Mouse (Mus musculus) splenic B cell, adult 2 months (primary cell): ENCODE results near the gene Gm20388.
"Not testable (repeated sequence)": the region's sequence is repeated elsewhere in the genome, so short reads cannot be mapped to it uniquely, and the experiment has no call there.

Experiments
- DNase-seq: peaks from one replicate; pipeline ENCODE4 v3.0.0-alpha.2; 2011; ENCODE audit warnings: low read depth, low spot score
- H3K27me3 ChIP-seq: 2 replicates; pipeline ENCODE4 v1.6.1; 2012; ENCODE audit warnings: mild to moderate bottlenecking, low read length, moderate library complexity, mixed read lengths; ENCODE audit not compliant: control insufficient read depth, poor library complexity, insufficient read depth, severe bottlenecking
- H3K36me3 ChIP-seq: 2 replicates; pipeline ENCODE4 v1.6.1; 2012; ENCODE audit warnings: mild to moderate bottlenecking, low read length, moderate library complexity, mixed read lengths; ENCODE audit not compliant: control insufficient read depth, poor library complexity, insufficient read depth, severe bottlenecking

The Gm20388 gene

DNA sequence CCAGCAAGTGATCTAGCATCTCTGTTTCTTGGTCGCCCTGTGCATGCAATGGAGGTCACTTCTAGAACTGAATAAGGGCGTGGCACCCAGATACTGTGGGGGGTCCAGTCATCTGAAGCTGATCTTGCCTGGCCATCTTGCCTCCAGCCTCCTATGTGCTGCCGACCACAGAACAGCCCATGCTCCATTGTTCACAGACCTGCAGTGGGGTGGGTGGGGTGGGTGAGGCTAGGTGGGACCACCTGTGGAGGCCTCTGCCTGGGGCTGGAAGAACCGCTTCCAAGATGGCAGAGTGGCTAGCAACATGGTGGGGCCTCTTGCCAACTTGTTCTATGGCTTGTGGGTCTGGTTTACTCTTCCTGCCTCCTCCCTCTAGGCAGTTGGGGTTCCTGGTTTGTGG, 423.0 kb downstream of the Gm20388 start:
- no peaks in the 10 kb centered on the region for H3K27me3 ChIP-seq
- no peak for DNase-seq
- H3K36me3 ChIP-seq, result no peaks in the 10 kb centered on the region

DNA sequence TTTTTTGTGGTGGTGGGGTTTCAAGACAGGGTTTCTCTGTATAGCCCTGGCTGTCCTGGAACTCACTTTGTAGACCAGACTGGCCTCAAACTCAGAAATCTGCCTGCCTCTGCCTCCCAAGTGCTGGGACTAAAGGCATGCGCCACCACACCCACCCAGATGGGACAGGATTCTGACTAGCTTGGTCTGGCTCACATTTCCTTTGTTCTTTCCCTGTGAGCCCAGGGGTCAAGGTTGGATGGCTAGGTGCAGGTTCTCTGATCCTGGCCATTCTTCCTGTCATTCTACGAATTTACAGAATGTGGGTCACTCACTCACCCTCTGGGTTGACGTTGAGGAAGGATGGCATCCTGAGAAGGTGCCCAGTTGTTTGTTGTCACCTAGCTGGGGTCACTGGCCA, 423.6 kb downstream of the Gm20388 start:
- not testable (repeated sequence) for DNase-seq

GRCm38 (mm10) chr8:120334878-120335261, 424.2 kb downstream of the Gm20388 start:
- Histone ChIP-seq H3K27me3 (no peaks in the 10 kb centered on the region), H3K36me3 (no peaks in the 10 kb centered on the region)
- DNase-seq, result no peak

More for the DNA sequence above, 423.6 kb downstream of the Gm20388 start:
- not testable (repeated sequence) for H3K36me3 ChIP-seq, H3K27me3 ChIP-seq

DNA sequence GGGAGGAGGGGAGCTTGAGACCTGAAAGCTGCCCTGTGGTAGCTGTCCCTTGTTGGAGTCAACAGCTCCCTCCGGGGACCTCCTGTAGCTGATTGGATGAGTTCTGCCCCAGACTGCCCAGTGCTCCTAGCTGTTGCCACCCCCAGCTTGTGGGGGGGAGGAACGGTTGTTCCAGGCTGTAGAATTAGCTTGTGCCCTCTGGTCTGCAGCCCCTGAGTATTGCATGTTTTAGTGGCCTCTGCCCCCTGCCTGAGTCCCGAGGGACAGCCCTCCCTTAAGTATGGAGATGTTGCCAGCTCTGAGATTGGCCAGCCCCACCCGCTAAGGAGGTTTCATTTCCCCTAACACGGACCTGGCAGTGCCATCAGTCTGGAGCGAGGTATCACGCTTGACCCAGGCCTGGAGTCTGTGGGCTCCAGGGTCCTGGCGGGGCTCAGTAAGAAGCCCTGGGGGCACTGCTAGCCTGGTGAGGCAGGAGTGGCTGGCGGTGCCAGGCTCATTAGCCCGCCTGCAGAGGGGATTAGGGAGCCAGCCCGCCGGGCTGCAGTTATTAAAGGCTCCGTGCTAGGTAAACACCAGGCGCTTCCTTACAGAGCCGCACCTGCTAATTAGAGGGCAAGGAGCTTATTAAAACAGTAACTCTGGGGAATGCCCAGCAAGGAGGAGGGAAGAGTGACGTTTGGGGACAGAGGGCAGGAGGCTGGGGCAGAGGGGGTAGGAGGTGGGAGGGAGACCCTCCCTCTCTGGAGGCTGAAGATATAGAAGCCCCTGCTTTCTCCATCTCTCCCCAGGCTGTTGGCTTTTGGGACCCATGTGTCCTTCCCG, 424.8 kb downstream of the Gm20388 start:
- peak; percentile 79 for DNase-seq
- no peaks in the 10 kb centered on the region for H3K27me3 ChIP-seq

DNA sequence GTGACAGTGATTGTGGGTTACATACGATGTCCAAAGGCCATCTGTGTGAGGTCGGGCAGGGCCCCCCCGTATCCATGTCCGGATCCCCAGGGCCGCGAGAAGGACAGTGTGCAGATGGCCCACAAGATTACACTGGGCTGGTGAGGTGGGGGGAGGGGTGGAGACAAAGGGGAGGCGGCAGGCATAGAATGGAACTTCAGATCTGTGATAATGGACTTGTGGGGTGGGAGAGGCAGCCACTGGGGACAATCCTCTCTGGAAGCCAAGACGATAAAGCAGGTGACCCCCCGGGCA, 425.4 kb downstream of the Gm20388 start:
- no peak for DNase-seq

More for the DNA sequence above, 424.8 kb downstream of the Gm20388 start:
- H3K36me3 ChIP-seq, result no peaks in the 10 kb centered on the region

GRCm38 (mm10) chr8:120336909-120337555, 426.4 kb downstream of the Gm20388 start:
- no peaks in the 10 kb centered on the region for H3K27me3 ChIP-seq
- no peaks in the 10 kb centered on the region for H3K36me3 ChIP-seq
- no peak for DNase-seq

More for the DNA sequence above, 425.4 kb downstream of the Gm20388 start:
- no peaks in the 10 kb centered on the region for H3K36me3 ChIP-seq
- no peaks in the 10 kb centered on the region for H3K27me3 ChIP-seq

GRCm38 (mm10) chr8:120337627-120338026, 427.0 kb downstream of the Gm20388 start:
- DNase-seq, result no peak
- Histone ChIP-seq H3K36me3 (no peaks in the 10 kb centered on the region), H3K27me3 (no peaks in the 10 kb centered on the region)

DNA sequence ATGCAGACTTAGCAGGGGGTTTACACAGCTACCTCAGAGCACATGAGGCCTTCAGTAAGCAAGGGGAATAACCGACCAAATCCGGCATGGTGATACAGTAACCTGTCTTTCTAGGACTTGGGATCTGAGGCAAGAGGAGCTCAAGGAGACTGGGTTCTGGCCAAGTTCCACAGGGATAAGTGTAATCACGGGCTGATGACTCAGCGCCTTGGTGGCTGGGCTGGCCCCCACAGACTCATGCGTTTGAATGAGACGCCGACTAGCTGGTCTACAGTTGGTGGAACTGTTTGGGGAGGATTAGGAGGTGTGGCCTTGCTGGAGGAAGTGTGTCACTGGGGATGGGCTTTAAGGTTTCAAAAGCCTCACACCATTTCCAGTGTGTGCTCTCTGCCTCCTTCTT, 428.0 kb downstream of the Gm20388 start:
- no peak for DNase-seq
- Histone ChIP-seq H3K27me3 (no peaks in the 10 kb centered on the region), H3K36me3 (no peaks in the 10 kb centered on the region)

- DNase-seq, result no peak
- Histone ChIP-seq H3K36me3 (no peaks in the 10 kb centered on the region), H3K27me3 (no peaks in the 10 kb centered on the region)
Measured at GRCm38 (mm10) chr8:120339743-120340142, 429.1 kb downstream of the Gm20388 start.

DNA sequence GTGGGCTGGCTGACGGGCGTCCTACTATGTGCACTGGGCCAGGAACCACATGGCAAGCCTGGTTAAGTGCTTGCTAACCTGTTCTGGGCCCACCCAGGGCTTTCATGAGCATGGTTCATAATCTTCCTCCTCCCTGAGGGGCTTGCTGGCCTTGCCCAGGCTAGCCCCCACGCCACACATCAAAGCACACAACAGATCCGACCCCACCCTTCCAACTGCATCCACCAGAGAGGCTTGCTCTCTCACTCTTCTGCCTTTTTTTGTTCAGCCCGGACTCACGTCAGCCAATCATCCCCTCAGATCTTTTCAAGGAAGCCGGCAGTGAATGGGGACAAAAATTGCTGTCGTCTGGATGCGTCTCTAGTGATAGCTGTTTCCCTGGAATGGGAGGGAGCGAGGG, 430.5 kb downstream of the Gm20388 start:
- no peaks in the 10 kb centered on the region for H3K36me3 ChIP-seq
- DNase-seq, result no peak
- no peaks in the 10 kb centered on the region for H3K27me3 ChIP-seq

DNA sequence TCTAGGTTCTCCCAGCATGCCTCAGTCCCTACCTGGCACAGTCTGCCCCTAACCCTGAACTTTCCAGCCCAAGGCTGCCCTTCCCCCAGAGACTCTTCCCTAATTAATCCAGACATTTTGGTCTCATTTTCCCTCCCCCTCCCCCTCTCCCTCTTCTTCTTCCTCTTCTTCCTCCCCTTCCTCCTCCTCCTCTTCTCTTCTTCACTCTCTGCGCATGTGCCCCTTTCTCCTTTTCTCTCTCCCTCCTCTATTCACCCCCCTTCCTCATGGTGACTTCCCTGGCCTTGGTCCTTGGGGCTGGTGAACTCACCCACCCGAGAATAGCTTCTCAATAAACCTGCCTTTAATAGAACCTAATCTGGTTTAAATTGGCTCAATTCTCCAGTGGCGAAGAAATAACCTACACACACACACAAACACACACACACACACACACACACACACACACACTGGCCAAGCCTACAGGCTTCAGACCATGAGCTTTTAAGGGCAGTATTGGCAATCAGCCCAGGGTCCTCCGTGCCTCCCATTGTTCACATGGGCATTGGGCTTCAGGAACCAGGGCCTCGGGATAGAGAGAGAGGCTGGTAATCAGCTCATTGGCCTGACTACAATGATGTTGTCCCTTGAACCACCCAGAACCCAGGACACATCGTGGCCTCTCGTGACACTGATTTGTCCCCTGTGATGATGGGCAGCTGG, 432.4 kb downstream of the Gm20388 start:
- Histone ChIP-seq H3K36me3 (no peaks in the 10 kb centered on the region), H3K27me3 (no peaks in the 10 kb centered on the region)
- no peak for DNase-seq

DNA sequence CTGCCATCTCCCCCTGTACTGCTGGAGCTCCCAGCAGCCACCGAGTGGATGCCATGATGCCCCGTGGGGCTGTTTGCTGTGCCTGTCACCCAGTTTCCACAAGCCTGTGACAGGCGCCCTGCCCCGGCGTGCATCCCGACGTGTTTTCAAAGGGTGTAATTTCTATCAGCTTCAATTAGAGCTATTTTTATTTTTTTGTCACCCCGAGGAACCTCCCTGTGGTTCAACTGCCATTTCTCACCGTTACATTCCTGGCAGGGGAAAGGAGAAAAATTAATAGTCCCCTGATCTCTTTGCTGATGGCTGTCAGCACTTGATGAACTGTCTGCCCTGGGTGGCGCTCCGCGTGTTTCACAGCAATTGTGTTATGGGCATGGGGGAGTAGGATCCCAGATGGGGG, 432.9 kb downstream of the Gm20388 start:
- H3K36me3 ChIP-seq, result no peaks in the 10 kb centered on the region
- DNase-seq, result no peak
- no peaks in the 10 kb centered on the region for H3K27me3 ChIP-seq

DNA sequence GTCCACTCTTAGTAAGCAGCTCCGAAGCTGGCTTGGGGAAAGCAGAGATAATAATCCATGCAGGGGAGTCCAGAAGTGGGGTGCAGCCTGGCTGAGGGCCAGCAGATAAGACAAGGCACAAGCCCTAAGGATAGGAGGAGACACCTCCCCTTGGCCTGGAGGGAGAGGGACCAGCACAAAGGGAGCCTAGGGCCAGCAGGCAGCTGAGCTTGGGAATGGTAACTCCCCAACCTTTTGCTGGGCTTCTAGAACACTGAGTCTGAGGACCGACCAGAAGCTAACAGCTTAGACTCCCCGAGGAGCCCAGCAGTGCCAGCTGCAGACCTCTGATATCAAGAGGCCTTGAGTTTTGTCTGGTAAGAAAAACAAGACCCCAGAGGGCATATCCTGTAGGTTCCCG, 433.5 kb downstream of the Gm20388 start:
- H3K36me3 ChIP-seq, result no peaks in the 10 kb centered on the region
- H3K27me3 ChIP-seq, result no peaks in the 10 kb centered on the region
- DNase-seq, result no peak

- no peaks in the 10 kb centered on the region for H3K36me3 ChIP-seq
Measured at GRCm38 (mm10) chr8:120344583-120344982, 433.9 kb downstream of the Gm20388 start.

DNA sequence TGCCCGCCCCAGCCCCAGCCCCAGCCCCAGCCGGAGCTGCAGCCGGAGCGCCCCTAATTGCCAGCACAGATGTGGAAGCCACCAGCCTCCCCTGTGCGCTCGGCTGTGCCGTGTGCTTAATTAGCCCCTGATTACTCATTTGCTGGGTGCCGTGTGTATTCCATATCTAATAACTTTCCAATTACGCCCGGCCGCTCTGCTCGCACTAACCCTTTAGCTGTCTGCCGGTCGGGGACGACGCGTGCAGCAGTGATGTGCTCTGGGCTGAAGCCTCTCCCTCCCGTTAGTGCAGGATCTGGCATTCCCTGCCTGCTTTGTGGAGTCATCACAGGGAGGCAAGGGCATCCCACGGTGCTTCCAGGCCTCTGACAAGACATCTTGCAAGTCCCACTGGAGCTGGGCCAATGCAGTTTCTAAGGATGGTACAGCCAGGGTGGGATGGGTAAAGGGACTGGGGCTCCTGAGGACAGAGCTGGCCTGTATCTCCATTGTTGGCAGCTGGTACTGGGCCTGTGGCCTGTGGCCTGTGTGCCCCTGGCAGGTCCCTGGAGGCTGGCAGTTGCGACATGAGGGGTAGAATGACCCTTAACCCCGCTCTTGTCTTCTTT, 437.2 kb downstream of the Gm20388 start:
- Histone ChIP-seq H3K36me3 (no peaks in the 10 kb centered on the region), H3K27me3 (no peaks in the 10 kb centered on the region)
- no peak for DNase-seq

More at GRCm38 (mm10) chr8:120344583-120344982, 433.9 kb downstream of the Gm20388 start:
- no peak for DNase-seq
- H3K27me3 ChIP-seq, result no peaks in the 10 kb centered on the region
